ENCODE assay signal across 8 mouse cellular contexts in the genomic region with DNA sequence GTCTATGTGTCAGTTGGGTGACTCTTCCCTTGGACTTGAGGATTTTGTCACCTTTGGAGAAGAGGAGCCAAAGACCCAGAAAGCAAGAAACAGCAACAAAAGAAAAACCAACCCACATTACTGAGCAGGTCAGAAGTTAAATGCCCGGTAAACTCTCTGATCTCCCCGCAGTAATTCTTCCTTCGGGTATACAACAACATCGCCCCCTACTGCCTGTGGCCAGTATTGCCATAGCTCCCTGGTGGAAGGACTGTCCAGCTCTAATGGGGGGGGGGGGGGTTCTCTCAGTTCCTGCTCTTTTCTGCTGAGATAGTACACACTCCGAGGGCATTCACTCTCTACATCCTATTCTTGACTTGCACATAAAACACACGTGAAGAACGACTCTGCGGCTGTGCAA. TPM values are rescaled to one million over a fixed set of nuclear protein-coding genes. Genes with fewer than 3 reads are reported as not detected.
DNase-seq lines count a peak whose midpoint lies in the region; ATAC-seq lines count a peak whose summit lies in the region.
"Had no signal": no experiment of that assay in that cellular context is flagged by ENCODE, and none has a peak within 500 bp of the region (broad histone marks: within the 10 kb centered on the region; RNA-seq: fewer than 3 reads in every experiment).

No protein-coding gene starts in this region.

- DNase-seq in hindbrain, embryonic 14.5 days (ENCODE audit: low spot score), result no peak
- peak; percentile 47 for DNase-seq in 3T3-L1 (ENCODE audit: low read depth, low spot score)
- peak; percentile 75 for DNase-seq in A20 (ENCODE audit: low read depth, low spot score)
- DNase-seq in cerebellum, postnatal 25 days, result peak; percentile 50 to 79
- DNase-seq in lung, postnatal 25 days (ENCODE audit: low spot score), result peak; percentile 35

- no peak overlapping the region for H3K4me2 ChIP-seq in hindbrain, embryonic 12.5 days (replicated peaks)
- H3K4me2 ChIP-seq in hindbrain, embryonic 14.5 days (replicated peaks), result no peak overlapping the region

- H3K9me3 ChIP-seq in hindbrain, embryonic 12.5 days (replicated peaks), result no peaks in the 10 kb centered on the region
- H3K9me3 ChIP-seq in hindbrain, embryonic 14.5 days (ENCODE audit: control insufficient read depth, low read length), result no peaks in the 10 kb centered on the region

- no peaks in the 10 kb centered on the region for H3K36me3 ChIP-seq in hindbrain, embryonic 12.5 days
- no peaks in the 10 kb centered on the region for H3K36me3 ChIP-seq in hindbrain, embryonic 14.5 days (replicated peaks; ENCODE audit: control insufficient read depth, insufficient read depth)
- H3K36me3 ChIP-seq: embryonic facial prominence, embryonic 12.5 days had no signal

- no peak overlapping the region for H3K9ac ChIP-seq in hindbrain, embryonic 12.5 days
- no peak overlapping the region for H3K9ac ChIP-seq in hindbrain, embryonic 14.5 days
- H3K9ac ChIP-seq: embryonic facial prominence, embryonic 12.5 days had no signal

- peaks cover 73% of the 10 kb centered on the region for H3K27me3 ChIP-seq in hindbrain, embryonic 12.5 days
- peaks cover 59% of the 10 kb centered on the region for H3K27me3 ChIP-seq in hindbrain, embryonic 14.5 days (ENCODE audit: control insufficient read depth, insufficient read depth, low read length)

- no peak overlapping the region for H3K27ac ChIP-seq in hindbrain, embryonic 12.5 days
- H3K27ac ChIP-seq in hindbrain, embryonic 14.5 days, result no peak overlapping the region
- H3K27ac ChIP-seq: embryonic facial prominence, embryonic 12.5 days had no signal

- ATAC-seq in hindbrain, embryonic 12.5 days (ENCODE audit: low FRiP score), result 0 out of 2 replicates have a peak, but pooled peaks have one; percentile 6
- no peak for ATAC-seq in hindbrain, embryonic 14.5 days (ENCODE audit: low FRiP score)
- no peak for ATAC-seq in granulocyte monocyte progenitor cell, adult 5-6 weeks (replicated peaks; ENCODE audit: poor library complexity, severe bottlenecking)

- H3K4me1 ChIP-seq in hindbrain, embryonic 12.5 days, result peaks cover 7% of the 10 kb centered on the region; the same call in 1 of the 2 replicates
- H3K4me1 ChIP-seq in hindbrain, embryonic 14.5 days (replicated peaks; ENCODE audit: control insufficient read depth, insufficient read depth, low read length), result peaks cover 4% of the 10 kb centered on the region; the same call in 1 of the 2 replicates

- no peak overlapping the region for H3K4me3 ChIP-seq in hindbrain, embryonic 12.5 days
- H3K4me3 ChIP-seq in hindbrain, embryonic 14.5 days (replicated peaks; ENCODE audit: low read length), result no peak overlapping the region
- H3K4me3 ChIP-seq: embryonic facial prominence, embryonic 12.5 days had no signal

- 34% methylated on average over 8 of the region's 8 CpGs for WGBS in hindbrain, embryonic 12.5 days
- 28% methylated on average over 8 of the region's 8 CpGs for WGBS in hindbrain, embryonic 14.5 days

RNA-seq across cellular contexts. Expression of a gene that starts 30.0 kb away (rescaled TPM):
- polyA plus RNA-seq in hindbrain, embryonic 12.5 days (2016; fragmentation: Nextera tagmentation; extraction: Ambion mirVana), result 8.6 and 9.7 TPM in 2 replicates
- polyA plus RNA-seq in hindbrain, embryonic 14.5 days (2014; fragmentation: Nextera tagmentation; extraction: Ambion mirVana), result 3.4 TPM in 2 replicates
- not detected in 2 replicates for total RNA-seq in granulocyte monocyte progenitor cell, adult 5-6 weeks (2014; fragmentation: Nextera tagmentation)
- not detected in 2 replicates for total RNA-seq in granulocyte monocyte progenitor cell, adult 5-6 weeks (2017)
